Mouse (Mus musculus) liver, adult 2 months (tissue): ENCODE measurements around the gene Casq1. TPM values are rescaled to one million over a fixed set of nuclear protein-coding genes. Genes with fewer than 3 reads are reported as not detected.

Source experiments
- DNase-seq: peaks from one replicate; pipeline ENCODE4 v3.0.0-alpha.2; 2011; ENCODE audit warnings: low read depth, low spot score; ENCODE audit errors: extremely low read depth
- H3K27ac ChIP-seq: fragments of 200-500 bp; replicated peaks from 2 replicates; pipeline ENCODE4 v1.5.1; 2012; ENCODE audit warnings: low read depth, mild to moderate bottlenecking, control low read depth, inconsistent platforms, low read length; ENCODE audit not compliant: insufficient read depth
- H3K27me3 ChIP-seq: fragments of 200-500 bp; 2 replicates; pipeline ENCODE4 v1.6.1; 2012; ENCODE audit warnings: mild to moderate bottlenecking, moderate library complexity, low read length, inconsistent platforms; ENCODE audit not compliant: control insufficient read depth, insufficient read depth
- H3K36me3 ChIP-seq: fragments of 200-500 bp; 2 replicates; pipeline ENCODE4 v1.6.1; 2012; ENCODE audit warnings: low read length, inconsistent platforms; ENCODE audit not compliant: control insufficient read depth, insufficient read depth
- H3K4me1 ChIP-seq: fragments of 200-500 bp; 2 replicates; pipeline ENCODE4 v1.6.1; 2011; ENCODE audit warnings: low read length; ENCODE audit not compliant: control insufficient read depth, insufficient read depth
- H3K4me3 ChIP-seq: fragments of 200-500 bp; 2 replicates; pipeline ENCODE4 v1.5.1; 2011; ENCODE audit warnings: low read depth, mild to moderate bottlenecking, control low read depth, low read length, moderate library complexity; ENCODE audit not compliant: insufficient read depth
- H3K79me2 ChIP-seq: fragments of 200-500 bp; 2 replicates; pipeline ENCODE4 v1.6.1; 2012; ENCODE audit warnings: inconsistent platforms, mild to moderate bottlenecking, low read length, moderate library complexity; ENCODE audit not compliant: control insufficient read depth, insufficient read depth
- H3K9ac ChIP-seq: fragments of 200-500 bp; 2 replicates; pipeline ENCODE4 v1.6.1; 2012; ENCODE audit warnings: low read depth, mild to moderate bottlenecking, control low read depth, inconsistent platforms, low read length
- CTCF ChIP-seq: fragments of 200-500 bp; IDR thresholded peaks from 2 replicates; pipeline ENCODE4 v1.5.1; 2011; ENCODE audit warnings: low read depth, low read length, control low read depth
- POLR2A ChIP-seq: fragments of 200-500 bp; IDR thresholded peaks from 2 replicates; pipeline ENCODE4 v1.6.1; 2011; ENCODE audit warnings: low read length, control low read depth; ENCODE audit not compliant: insufficient read depth; ENCODE audit errors: extremely low read depth
- WGBS: fragments of 180-500 bp; shearing (Covaris S2); methylation state at CpG from one replicate; pipeline ENCODE4 v1.1.7; 2018; 5-methylcytosine and 5-hydroxymethylcytosine counted together
- polyA plus RNA-seq: library from polyadenylated mRNA; depleted of rRNA; stranded (reverse); fragments of >200 nt; gene quantifications from 2 replicates; pipeline ENCODE4 v1.2.3, GENCODE M21; 2012; rRNA removed
- total RNA-seq: library from RNA; depleted of rRNA; stranded (reverse); fragments of >200 nt; gene quantifications from 2 replicates; pipeline ENCODE4 v1.2.3, GENCODE M21; 2014; rRNA removed

Casq1 gene
- total and polyA plus RNA-seq, 2 experiments, result 0.21 to 0.74 TPM

DNA sequence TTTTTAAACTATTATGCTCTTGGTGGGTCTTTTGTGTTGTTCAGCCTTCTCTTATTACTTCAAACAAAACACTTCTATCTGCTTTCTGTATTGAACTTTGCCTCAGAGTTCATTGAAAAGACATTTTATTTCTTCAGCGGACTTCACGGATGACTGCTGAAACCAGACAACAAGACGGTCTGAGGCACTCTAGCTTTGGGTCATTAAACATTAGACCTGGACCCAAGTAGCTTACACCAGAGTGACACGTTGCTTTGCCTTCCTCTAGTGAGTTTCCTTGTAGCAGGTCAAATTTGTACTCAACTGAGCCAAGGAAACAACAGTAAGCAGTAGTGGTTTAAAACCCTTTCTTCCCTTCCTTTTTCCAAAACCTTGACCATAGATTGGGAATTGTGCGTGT, 51.8 kb downstream of the Casq1 start:
- peaks cover 66% of the 10 kb centered on the region for H3K36me3 ChIP-seq
- DNase-seq, result no peak

DNA sequence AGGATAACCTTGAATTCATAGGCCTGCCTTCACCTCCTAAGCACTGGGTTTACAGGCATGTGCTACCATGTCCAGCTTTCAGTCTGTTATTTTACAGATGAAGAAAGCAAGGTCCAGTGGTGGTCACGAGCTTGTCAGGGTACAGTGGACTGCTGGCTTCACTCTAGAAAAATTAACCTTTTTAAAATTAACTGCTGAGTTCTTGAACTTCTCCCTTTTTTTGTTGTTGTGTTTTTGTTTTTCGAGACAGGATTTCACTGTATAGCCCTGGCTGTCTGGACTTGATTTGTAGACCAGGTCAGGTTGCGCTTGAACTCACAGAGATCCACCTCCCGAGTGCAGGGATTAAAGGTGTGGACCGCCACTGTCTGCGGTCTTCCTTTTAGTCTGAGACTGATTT, 56.7 kb downstream of the Casq1 start:
- 0 out of 2 replicates have a peak overlapping the region, but pooled peaks have one; percentile 7 for H3K27ac ChIP-seq
- no peak overlapping the region for H3K9ac ChIP-seq
- H3K27me3 ChIP-seq, result no peaks in the 10 kb centered on the region
- H3K36me3 ChIP-seq, result peaks cover 31% of the 10 kb centered on the region
- WGBS, result 35% methylated on average over 6 of the region's 6 CpGs
- peaks cover 22% of the 10 kb centered on the region for H3K79me2 ChIP-seq
- no peak for TF ChIP-seq POLR2A
- no peak for TF ChIP-seq CTCF
- H3K4me1 ChIP-seq, result peaks cover 41% of the 10 kb centered on the region
- H3K4me3 ChIP-seq, result no peak overlapping the region
- peak; percentile 50 for DNase-seq

More for the DNA sequence above, 51.8 kb downstream of the Casq1 start:
- WGBS, result 63% methylated on average over 5 of the region's 5 CpGs
- H3K27ac ChIP-seq, result no peak overlapping the region
- no peak for TF ChIP-seq CTCF
- no peak for TF ChIP-seq POLR2A
- H3K4me1 ChIP-seq, result peaks cover 18% of the 10 kb centered on the region
- H3K9ac ChIP-seq, result no peak overlapping the region
- peaks cover 23% of the 10 kb centered on the region for H3K79me2 ChIP-seq
- no peak overlapping the region for H3K4me3 ChIP-seq
- no peaks in the 10 kb centered on the region for H3K27me3 ChIP-seq

GRCm38 (mm10) chr1:172162009-172162408, 57.7 kb downstream of the Casq1 start:
- H3K27me3 ChIP-seq, result no peaks in the 10 kb centered on the region
- peaks cover 41% of the 10 kb centered on the region for H3K4me1 ChIP-seq
- H3K4me3 ChIP-seq, result no peak overlapping the region
- 93% methylated on average over 1 of the region's 1 CpGs for WGBS
- TF ChIP-seq CTCF (no peak), POLR2A (no peak)
- no peak for DNase-seq
- peaks cover 22% of the 10 kb centered on the region for H3K36me3 ChIP-seq
- H3K79me2 ChIP-seq, result peaks cover 22% of the 10 kb centered on the region
- H3K27ac ChIP-seq, result no peak overlapping the region
- no peak overlapping the region for H3K9ac ChIP-seq

DNA sequence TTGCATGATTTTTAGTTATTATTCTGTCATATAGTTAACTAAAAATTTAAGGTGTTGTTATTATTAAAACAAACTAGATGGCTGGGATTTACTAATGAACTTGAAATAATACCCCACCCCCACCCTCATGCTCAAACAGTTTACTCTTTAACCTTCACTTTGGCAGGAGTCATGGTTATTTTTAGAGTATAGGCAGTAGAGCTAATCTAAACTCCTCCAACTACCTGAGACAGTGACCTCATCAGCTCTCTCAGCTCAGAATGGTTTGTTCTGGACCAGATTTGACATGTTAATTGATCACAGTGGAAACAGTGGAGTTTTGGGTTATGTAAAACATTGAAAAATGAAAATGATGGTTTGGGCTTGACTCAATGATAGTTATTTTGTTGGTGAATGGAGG, 59.2 kb downstream of the Casq1 start:
- H3K9ac ChIP-seq, result no peak overlapping the region
- H3K27ac ChIP-seq, result no peak overlapping the region
- DNase-seq, result peak; percentile 64
- H3K27me3 ChIP-seq, result no peaks in the 10 kb centered on the region
- peaks cover 40% of the 10 kb centered on the region for H3K4me1 ChIP-seq
- no peak overlapping the region for H3K4me3 ChIP-seq
- peaks cover 21% of the 10 kb centered on the region for H3K79me2 ChIP-seq
- TF ChIP-seq CTCF (no peak), POLR2A (no peak)
- H3K36me3 ChIP-seq, result peaks cover 17% of the 10 kb centered on the region

- DNase-seq, result peak; percentile 36
- TF ChIP-seq POLR2A, result no peak
- Histone ChIP-seq H3K9ac (no peak overlapping the region), H3K79me2 (peaks cover 17% of the 10 kb centered on the region), H3K27ac (no peak overlapping the region), H3K4me3 (no peak overlapping the region), H3K36me3 (peaks cover 19% of the 10 kb centered on the region), H3K4me1 (peaks cover 35% of the 10 kb centered on the region), H3K27me3 (no peaks in the 10 kb centered on the region)
- WGBS, result 15% methylated on average over 4 of the region's 4 CpGs
Observed at GRCm38 (mm10) chr1:172159970-172160369, 59.7 kb downstream of the Casq1 start.

Other genes starting within 250 kb of the Casq1 start
- gene Vangl2, start 191.4 kb downstream of the Casq1 start, total RNA-seq, result 0.20 and 0.28 TPM in 2 replicates
- gene Vangl2, start 191.4 kb downstream of the Casq1 start, polyA plus RNA-seq, result 0.49 and 0.55 TPM in 2 replicates
- not detected in 2 replicates for gene Nhlh1, start 162.3 kb downstream of the Casq1 start, total RNA-seq
- gene Nhlh1, start 162.3 kb downstream of the Casq1 start, polyA plus RNA-seq, result not detected in 2 replicates
- 108 and 125 TPM in 2 replicates for gene Copa, start 137.3 kb downstream of the Casq1 start, total RNA-seq
- gene Copa, start 137.3 kb downstream of the Casq1 start, polyA plus RNA-seq, result 25.7 and 31.7 TPM in 2 replicates
- 28.9 and 38.8 TPM in 2 replicates for gene Ncstn, start 137.1 kb downstream of the Casq1 start, total RNA-seq
- gene Ncstn, start 137.1 kb downstream of the Casq1 start, polyA plus RNA-seq, result 35.7 and 50.1 TPM in 2 replicates
- 87.3 and 92.5 TPM in 2 replicates for gene Pex19, start 93.1 kb downstream of the Casq1 start, total RNA-seq
- 99.3 and 113 TPM in 2 replicates for gene Pex19, start 93.1 kb downstream of the Casq1 start, polyA plus RNA-seq
- gene Dcaf8, start 71.8 kb downstream of the Casq1 start, total RNA-seq, result 92.7 and 95.6 TPM in 2 replicates
- gene Dcaf8, start 71.8 kb downstream of the Casq1 start, polyA plus RNA-seq, result 48.5 and 54.1 TPM in 2 replicates
- gene Pea15a, start 13.1 kb downstream of the Casq1 start, total RNA-seq, result 9.4 and 13.1 TPM in 2 replicates
- gene Pea15a, start 13.1 kb downstream of the Casq1 start, polyA plus RNA-seq, result 8.4 and 10.2 TPM in 2 replicates
- 0.07 and 0.09 TPM in 2 replicates for gene Atp1a4, start 38.5 kb upstream of the Casq1 start, total RNA-seq
- gene Atp1a4, start 38.5 kb upstream of the Casq1 start, polyA plus RNA-seq, result 0.02 TPM in 1 of 2 replicates, not detected in the other
- gene Igsf8, start 41.8 kb upstream of the Casq1 start, total RNA-seq, result 3.6 and 9.7 TPM in 2 replicates
- 15.3 and 26.3 TPM in 2 replicates for gene Igsf8, start 41.8 kb upstream of the Casq1 start, polyA plus RNA-seq
- gene Atp1a2, start 78.2 kb upstream of the Casq1 start, total RNA-seq, result 0.92 and 0.94 TPM in 2 replicates
- 0.37 and 0.59 TPM in 2 replicates for gene Atp1a2, start 78.2 kb upstream of the Casq1 start, polyA plus RNA-seq
- 0.09 and 0.20 TPM in 2 replicates for gene Kcnj9, start 109.5 kb upstream of the Casq1 start, total RNA-seq
- 0.02 and 0.09 TPM in 2 replicates for gene Kcnj9, start 109.5 kb upstream of the Casq1 start, polyA plus RNA-seq
- gene Kcnj10, start 121.3 kb upstream of the Casq1 start, total RNA-seq, result 0.37 and 0.47 TPM in 2 replicates
- gene Kcnj10, start 121.3 kb upstream of the Casq1 start, polyA plus RNA-seq, result 0.34 and 0.39 TPM in 2 replicates
- 3.6 and 3.7 TPM in 2 replicates for gene Pigm, start 156.7 kb upstream of the Casq1 start, total RNA-seq
- 2.9 and 4.4 TPM in 2 replicates for gene Pigm, start 156.7 kb upstream of the Casq1 start, polyA plus RNA-seq